Mouse (Mus musculus): ENCODE measurements around the gene Pkn3.
"Not testable (repeated sequence)": the region's sequence is repeated elsewhere in the genome, so short reads cannot be mapped to it uniquely, and the experiment has no call there.

Pkn3 gene

GRCm38 (mm10) chr2:30077502-30078348, at the start of gene Pkn3:
Gene Pkn3 (plus strand): TSS chr2:30077684.
- in situ Hi-C loops (cut with MboI, MseI): loop anchor here (25.0 kb wide), 1 partner anchor 1385 kb away; the partner anchor contains the start of gene Ass1

- in situ Hi-C loops (cut with MboI, MseI): no loop called here
Measured at GRCm38 (mm10) chr2:30032244-30032846, 45.1 kb upstream of the Pkn3 start.

- in situ Hi-C loops (cut with MboI, MseI): no loop called here
Measured at GRCm38 (mm10) chr2:30032957-30033356, 44.5 kb upstream of the Pkn3 start.

DNA sequence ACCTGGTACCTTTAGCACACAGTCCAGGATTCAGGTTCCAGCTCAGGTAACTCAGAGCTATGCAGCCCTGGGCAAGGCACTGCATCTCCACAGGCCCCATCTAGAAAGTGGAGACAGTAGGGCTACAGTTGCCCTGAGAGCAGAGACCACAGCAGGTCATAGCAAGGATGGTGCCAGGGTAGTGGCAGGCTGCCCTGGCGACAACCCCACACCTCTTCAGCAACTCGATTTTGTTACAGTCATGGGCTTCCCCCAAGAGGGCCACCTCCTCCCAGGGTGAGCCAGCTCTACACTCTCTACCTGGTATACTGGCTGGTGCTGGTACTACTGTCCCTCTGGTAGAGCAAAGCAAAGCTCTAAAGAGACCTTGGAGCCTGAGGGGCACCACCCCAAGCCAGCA, 39.7 kb upstream of the Pkn3 start:
- in situ Hi-C loops (cut with MboI, MseI): no loop called here

- in situ Hi-C loops (cut with MboI, MseI): no loop called here
Measured at GRCm38 (mm10) chr2:30038370-30038769, 39.1 kb upstream of the Pkn3 start.

- in situ Hi-C loops (cut with MboI, MseI): no loop called here
Measured at GRCm38 (mm10) chr2:30039687-30040086, 37.8 kb upstream of the Pkn3 start.

DNA sequence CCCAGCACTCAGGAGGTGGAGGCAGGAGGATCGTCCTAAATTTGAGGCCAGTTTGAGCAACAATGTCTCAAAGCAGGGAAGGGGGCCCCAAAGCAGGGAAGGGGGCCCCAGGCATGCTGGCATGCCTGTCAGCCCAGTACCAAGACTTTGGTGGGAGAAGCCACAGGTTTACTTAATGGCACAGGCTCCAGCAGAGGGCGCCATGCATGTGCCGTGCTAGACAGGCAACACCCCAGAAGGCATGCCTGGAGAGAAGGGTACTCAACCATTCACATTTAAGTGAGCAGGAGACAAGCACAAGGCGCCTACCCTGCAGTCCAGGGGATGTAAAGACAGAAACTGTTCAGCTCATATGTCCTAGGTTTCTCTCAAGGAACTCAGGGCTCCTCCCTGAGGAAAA, 35.0 kb upstream of the Pkn3 start:
- in situ Hi-C loops (cut with MboI, MseI): no loop called here

DNA sequence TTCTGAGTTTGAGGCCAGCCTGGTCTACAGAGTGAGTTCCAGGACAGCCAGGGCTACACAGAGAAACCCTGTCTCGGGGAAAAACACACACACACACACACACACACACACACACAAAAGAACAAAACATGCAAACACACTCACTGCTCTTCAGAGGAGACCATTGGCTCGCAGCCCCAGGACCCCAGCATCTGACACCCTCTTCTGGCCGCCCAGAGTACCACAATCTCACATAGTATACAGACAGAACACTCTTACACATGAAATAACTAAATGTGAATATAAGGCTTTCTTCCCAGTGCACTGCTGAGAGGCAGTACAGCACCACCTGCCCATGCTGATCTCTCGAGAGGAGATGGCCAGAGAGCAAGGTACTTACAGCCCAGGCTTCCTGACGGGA, 32.9 kb upstream of the Pkn3 start:
- in situ Hi-C loops (cut with MboI, MseI): no loop called here

DNA sequence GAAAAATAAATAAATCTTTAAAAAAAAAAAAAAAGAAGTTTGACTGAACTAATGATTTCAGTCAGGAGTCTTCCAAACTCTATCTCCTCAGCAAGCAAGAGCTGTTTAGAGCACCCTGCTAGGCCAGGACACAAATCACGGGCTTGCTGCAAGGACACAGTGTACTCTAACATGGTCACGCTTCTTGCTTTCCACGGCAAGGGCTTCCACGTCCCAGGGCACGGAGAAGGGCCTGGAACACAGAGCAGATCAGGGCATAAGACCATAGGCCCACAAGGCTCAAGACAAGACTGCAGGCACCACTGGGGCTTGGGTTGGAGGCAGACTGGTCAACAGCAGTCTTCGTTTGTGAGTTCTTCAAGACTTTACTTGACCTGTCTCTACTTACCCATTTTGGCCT, 30.4 kb upstream of the Pkn3 start:
- in situ Hi-C loops (cut with MboI, MseI): loop anchor here (5.0 kb wide), 1 partner anchor 35 kb away; no protein-coding TSS in a partner anchor

DNA sequence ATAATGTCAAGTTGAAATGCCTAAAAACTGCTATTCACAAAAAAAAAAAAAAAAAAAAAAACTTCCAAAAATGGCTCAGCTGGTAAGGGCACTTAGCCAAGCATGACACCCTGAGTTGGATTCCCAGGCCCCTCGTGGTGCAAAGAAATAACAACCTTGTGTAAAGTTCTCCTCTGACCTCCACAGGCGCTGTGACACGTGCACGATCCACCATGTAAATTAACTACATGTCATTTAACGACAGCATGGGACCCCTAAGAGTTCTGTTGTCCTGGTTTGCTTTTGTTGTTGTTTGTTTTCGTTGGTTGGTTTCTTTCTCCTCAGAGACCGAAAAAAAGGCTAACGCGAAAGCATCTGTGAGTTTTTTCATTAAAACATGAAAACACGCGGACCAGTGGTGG, 29.4 kb upstream of the Pkn3 start:
- in situ Hi-C loops (cut with MboI, MseI): loop anchor here (5.0 kb wide), 1 partner anchor 34 kb away; no protein-coding TSS in a partner anchor

DNA sequence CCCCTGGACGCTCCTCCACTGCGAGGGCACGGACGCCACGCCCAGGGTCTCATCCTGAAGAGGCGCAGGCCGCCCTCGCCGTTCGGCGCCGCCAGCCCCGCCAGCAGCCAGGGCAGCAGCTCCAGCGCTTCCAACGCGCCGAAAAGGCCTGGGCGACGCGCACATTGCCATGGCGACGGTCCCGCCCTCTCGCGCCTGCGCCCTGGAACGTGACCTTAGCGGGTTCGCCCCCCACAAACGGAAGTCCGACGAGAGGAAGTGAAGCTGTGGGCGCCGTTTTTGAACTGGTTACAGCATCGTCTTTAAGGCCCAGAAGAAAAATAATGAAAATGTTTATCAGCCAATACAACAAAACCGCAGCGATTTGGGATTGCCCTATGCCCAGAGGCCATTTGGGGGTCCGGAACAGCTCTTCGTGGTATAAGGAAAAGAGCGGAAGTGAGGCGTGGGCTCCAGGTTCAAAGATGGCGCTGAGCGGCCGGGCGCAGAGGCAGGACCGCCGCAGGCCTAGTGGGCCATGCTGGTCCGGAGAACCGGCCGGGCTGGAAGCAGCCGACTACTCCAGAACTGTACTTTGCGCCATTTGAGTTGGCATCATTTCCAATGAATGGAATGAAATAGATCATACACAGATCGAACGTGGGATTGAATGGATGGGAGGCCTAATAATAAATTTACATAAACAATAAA, 28.6 kb upstream of the Pkn3 start, which contains the start of gene Wdr34:
Gene Wdr34 (minus strand): TSS at position 183 of the 690 bp plus-strand sequence.
- in situ Hi-C loops (cut with MboI, MseI): loop anchor here (5.0 kb wide), 1 partner anchor 33 kb away; no protein-coding TSS in a partner anchor

DNA sequence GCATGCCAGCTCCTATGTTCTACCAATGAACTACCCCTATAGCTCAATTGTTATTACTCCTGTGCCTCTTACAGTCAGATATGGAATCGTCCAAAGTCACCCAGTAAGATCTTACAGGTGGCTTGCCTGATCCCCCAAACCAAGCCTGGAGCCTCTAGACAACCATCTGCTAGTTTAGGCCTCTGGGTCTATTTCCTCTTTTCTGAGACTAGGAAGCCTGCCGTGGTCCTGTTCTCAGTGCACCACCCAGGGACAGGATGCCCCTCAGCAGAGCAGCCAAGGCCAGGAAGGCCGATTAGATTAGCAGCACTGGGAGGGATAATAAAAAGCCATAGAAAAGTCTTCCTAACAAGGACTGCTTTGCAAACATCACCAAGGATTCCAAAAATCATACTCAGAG, 27.7 kb upstream of the Pkn3 start:
- in situ Hi-C loops (cut with MboI, MseI): loop anchor here (5.0 kb wide), 1 partner anchor 32 kb away; no protein-coding TSS in a partner anchor

DNA sequence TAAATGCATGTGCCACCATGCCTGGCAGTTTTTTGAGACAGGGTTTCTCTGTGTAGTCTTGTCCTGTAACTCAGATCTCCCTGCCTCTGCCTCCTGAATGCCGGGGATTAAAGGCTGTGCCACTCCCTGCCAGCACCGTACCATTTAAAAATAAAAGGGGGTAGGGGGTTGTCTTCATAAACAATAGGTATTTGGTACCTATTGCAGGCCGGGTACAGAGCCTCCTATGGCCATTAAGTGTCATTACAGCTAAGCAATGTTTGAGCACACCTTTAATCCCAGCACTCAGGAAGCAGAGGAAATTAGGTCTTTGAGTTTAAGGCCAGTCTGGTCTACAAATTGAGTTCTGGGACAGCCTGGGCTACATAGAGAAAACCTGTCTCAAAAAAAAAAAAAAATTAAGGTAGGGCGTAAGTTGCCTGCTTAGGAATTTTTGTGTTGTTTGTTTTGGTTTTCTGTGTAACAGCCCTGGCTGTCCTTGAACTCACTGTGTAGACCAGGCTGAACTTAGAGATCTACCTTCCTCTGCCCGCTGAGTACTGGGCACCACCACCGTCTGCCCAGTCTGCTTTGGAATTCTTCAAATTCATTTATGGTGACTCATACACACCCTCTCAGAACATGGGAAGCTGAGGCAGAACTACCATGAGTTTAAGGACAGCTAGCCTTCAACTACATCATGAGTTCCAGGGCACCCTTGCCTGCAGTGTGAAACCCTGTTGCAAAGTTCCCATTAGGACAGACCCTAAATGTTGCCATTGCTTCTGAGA, 25.3 kb upstream of the Pkn3 start:
- in situ Hi-C loops (cut with MboI, MseI): no loop called here

DNA sequence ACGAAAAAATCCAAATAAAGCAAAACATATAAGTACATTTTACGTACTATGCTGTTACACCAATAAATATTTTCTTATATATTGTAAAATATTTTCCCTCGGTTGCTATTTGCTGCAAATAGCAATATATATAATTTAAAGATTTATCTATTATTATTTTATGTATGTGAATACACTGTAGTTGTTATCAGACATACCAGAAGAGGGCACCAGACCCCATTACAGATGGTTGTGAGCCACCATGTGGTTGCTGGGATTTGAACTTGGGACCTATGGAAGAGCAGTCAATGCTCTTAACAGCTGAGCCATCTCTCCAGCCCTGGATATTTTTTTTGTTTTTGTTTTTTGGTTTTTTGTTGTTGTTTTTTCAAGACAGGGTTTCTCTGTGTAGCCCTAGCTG, 22.2 kb upstream of the Pkn3 start:
- in situ Hi-C loops (cut with MboI, MseI): not testable (repeated sequence)

- in situ Hi-C loops (cut with MboI, MseI): no loop called here
Measured at GRCm38 (mm10) chr2:30056736-30057135, 20.7 kb upstream of the Pkn3 start.

DNA sequence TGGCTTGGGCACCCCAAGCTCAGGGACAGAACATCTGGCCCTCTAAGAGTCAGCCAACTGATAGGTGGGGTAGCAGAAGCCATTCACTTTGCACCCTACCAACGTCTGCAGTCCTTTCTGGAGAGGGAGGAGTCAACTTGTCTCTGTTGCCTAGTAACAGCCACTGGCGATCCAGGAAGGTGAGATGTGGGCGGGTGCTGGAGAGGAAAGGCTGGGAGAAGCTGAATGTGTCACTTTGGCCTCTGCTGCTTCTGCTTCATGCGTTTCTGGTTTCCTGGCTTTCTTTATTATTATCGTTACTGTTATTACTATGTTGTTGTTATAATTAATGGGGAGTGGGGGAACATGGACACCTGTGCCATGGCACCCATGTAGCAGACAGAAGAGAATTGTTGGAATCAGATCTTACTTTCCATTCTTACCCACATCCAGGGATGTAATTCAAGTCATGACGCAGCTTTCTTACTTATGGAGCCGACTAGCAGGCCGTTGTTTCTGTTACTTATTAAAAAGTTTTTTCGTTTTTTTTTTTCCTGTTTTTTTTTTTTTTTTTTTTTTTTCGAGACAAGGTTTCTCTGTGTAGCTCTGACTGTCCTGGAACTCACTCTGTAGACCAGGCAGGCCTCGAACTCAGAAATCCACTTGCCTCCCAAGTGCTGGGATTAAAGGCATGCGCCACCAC, 20.1 kb upstream of the Pkn3 start, which contains the start of gene Set:
Gene Set (plus strand): TSS at position 156 of the 682 bp plus-strand sequence.
- in situ Hi-C loops (cut with MboI, MseI): no loop called here

GRCm38 (mm10) chr2:30058418-30058817, 19.1 kb upstream of the Pkn3 start:
- in situ Hi-C loops (cut with MboI, MseI): no loop called here

DNA sequence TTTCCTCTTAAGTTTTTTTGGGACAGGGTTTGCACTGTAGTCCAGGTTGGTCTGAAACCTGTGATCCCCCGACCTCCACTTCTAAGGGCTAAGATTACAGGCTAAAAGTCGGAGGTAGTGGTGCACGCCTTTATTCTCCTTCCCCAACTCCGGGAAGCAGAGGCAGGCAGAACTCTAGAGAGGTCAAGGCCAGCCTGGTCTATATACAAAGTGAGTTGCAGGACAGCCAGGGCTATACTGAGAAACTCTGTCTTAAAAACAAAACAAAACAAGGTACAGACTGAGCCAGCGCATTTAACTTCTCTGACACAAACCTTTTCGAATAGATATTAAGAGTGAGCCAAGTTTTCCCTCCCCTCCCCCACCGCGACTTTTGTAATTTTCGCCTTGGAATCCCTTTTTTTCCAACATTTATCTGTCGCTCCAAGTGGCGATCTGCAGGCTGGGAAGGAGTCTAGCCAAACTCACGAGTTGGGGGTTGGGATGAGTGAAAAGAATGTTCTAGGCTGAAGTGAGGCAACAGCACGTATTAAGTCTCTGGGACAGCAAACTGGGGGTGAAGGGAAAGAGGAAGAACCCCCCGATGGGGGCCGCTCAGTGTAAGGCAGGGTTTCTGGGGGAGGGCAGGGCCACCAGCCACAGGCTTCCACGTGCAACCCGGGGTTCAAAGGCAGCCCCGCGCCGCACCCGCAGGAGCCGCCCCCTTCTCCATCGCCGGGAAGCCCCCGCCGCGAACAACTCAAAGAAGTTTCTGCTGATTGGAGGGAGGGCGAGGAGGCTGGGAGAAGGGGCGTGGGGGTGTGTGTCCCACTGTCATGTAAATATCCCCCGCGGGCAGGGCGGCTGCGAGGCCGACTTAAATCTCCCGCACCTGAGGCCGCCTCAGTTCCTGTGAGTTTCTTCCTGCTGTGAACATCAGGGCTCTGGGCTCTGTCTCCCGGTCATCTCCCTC, 16.0 kb upstream of the Pkn3 start:
- in situ Hi-C loops (cut with MboI, MseI): no loop called here

DNA sequence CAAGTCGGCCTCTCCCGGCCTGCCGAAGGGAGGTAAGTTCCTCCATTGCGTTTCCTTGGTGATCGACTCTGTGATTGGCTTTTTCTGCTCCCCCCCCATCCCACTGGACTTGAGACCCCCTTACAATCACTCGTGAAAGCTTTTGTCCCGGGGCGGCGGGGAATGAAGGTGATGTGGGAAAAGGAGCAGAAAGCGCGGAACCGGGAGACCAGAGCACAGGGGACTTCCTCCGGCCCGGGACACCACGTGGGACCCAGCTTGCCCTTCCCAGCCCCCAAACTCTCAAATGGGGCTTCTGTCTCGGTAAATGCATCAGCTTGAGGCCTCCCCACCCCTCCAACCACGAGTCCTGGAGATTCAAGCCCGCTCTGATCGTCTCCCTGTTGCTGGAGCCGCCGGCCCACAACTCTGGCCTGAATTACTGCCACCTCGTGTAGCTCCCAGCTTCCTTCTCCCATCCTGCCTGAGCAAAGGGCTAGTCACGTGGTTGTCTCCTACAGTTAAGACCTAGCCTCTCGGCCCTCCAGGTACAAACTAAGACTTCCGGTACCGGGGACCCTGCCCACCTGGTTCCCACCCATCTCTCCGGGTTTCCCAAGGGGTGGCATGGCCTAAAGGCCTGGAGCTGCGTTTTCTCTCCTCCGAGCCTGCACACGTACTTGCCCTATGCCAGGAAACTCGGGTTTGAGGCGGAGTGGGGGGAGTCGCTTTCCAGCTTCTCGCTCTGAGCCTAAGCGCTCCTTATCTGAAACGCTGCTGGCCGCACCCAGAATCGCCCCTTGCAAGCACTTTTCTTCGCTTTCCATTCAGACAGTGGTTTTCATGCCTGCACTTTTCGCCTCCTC, 15.0 kb upstream of the Pkn3 start:
- in situ Hi-C loops (cut with MboI, MseI): no loop called here

Measured in regulatory T cell (primary cell).